Comparison of ENCODE assay signal across 8 mouse cellular contexts in genomic region chr11:52361287-52361921, GRCm38 (mm10). TPM values are rescaled to one million over a fixed set of nuclear protein-coding genes. Genes with fewer than 3 reads are reported as not detected.
DNase-seq lines count a peak whose midpoint lies in the region; ATAC-seq and TF ChIP-seq lines count a peak whose summit lies in the region.

No protein-coding gene starts in this region.

- H3K9me3 ChIP-seq in forebrain, embryonic 15.5 days: no peaks in the 10 kb centered on the region
- H3K9me3 ChIP-seq in intestine, embryonic 14.5 days (ENCODE audit: control insufficient read depth, low read length): no peaks in the 10 kb centered on the region
- H3K9me3 ChIP-seq in liver, embryonic 11.5 days (ENCODE audit: control insufficient read depth, low read length): no peaks in the 10 kb centered on the region

- DNase-seq in heart, adult 2 months: peak in 1 of 2 experiments; percentile 75
- no peak for DNase-seq in heart, adult 11 months
- DNase-seq in adrenal gland, postnatal 10 days: peak; percentile 72
- peak; percentile 91 for DNase-seq in intestine, embryonic 14.5 days (ENCODE audit: low spot score)
- DNase-seq in liver, embryonic 11.5 days (ENCODE audit: low spot score): no peak
- DNase-seq in yolk sac, embryonic 10.5 days (ENCODE audit: low spot score): no peak

- peaks cover 22% of the 10 kb centered on the region for H3K4me1 ChIP-seq in heart, adult 2 months (ENCODE audit: control insufficient read depth, insufficient read depth, low read length)
- H3K4me1 ChIP-seq in forebrain, embryonic 15.5 days: peaks cover 41% of the 10 kb centered on the region
- peaks cover 47% of the 10 kb centered on the region for H3K4me1 ChIP-seq in intestine, embryonic 14.5 days (replicated peaks; ENCODE audit: control insufficient read depth, insufficient read depth, low read length)
- peaks cover 50% of the 10 kb centered on the region for H3K4me1 ChIP-seq in liver, embryonic 11.5 days (replicated peaks; ENCODE audit: control insufficient read depth, insufficient read depth, low read length)

- TF ChIP-seq POLR2A in heart, adult 2 months (IDR thresholded peaks at IDR 0.05; ENCODE audit: insufficient read depth, low read depth, low read length): no peak
- TF ChIP-seq POLR2A in myocyte (IDR thresholded peaks at IDR 0.05; ENCODE audit: insufficient read length, low read depth): peak; percentile 28

- H3K27me3 ChIP-seq in heart, adult 2 months (ENCODE audit: control insufficient read depth, insufficient read depth, low read length): no peaks in the 10 kb centered on the region
- no peaks in the 10 kb centered on the region for H3K27me3 ChIP-seq in forebrain, embryonic 15.5 days
- no peaks in the 10 kb centered on the region for H3K27me3 ChIP-seq in intestine, embryonic 14.5 days (replicated peaks; ENCODE audit: control insufficient read depth, insufficient read depth, low read length)
- no peaks in the 10 kb centered on the region for H3K27me3 ChIP-seq in liver, embryonic 11.5 days (replicated peaks; ENCODE audit: control insufficient read depth, insufficient read depth, low read length)
- H3K27me3 ChIP-seq in myocyte (ENCODE audit: control insufficient read depth, insufficient read depth, insufficient read length): no peaks in the 10 kb centered on the region

- peak overlapping the region; percentile 64 for H3ac ChIP-seq in myocyte (ENCODE audit: control insufficient read depth, insufficient read length)

- peak; percentile 45 for ATAC-seq in forebrain, embryonic 15.5 days (replicated peaks)
- ATAC-seq in intestine, embryonic 14.5 days (replicated peaks; ENCODE audit: low FRiP score, low TSS enrichment, low read depth): peak; percentile 38
- peak; percentile 46 for ATAC-seq in liver, embryonic 11.5 days (replicated peaks; ENCODE audit: low FRiP score)

- no peaks in the 10 kb centered on the region; the same call in 1 of the 2 replicates for H3K79me2 ChIP-seq in heart, adult 2 months (replicated peaks; ENCODE audit: control insufficient read depth, insufficient read depth, low read length)
- H3K79me2 ChIP-seq in myocyte (ENCODE audit: control insufficient read depth, insufficient read depth): peaks cover 53% of the 10 kb centered on the region

- H3K4me2 ChIP-seq in forebrain, embryonic 15.5 days (replicated peaks): peak overlapping the region; percentile 72
- H3K4me2 ChIP-seq in intestine, embryonic 14.5 days (ENCODE audit: low read length): peak overlapping the region; percentile 88
- H3K4me2 ChIP-seq in liver, embryonic 11.5 days: peak overlapping the region; percentile 86
- peak overlapping the region; percentile 91 for H3K4me2 ChIP-seq in myocyte (ENCODE audit: low read depth)

- H3K4me3 ChIP-seq in heart, adult 2 months: peak overlapping the region; percentile 80
- H3K4me3 ChIP-seq in forebrain, embryonic 15.5 days: peak overlapping the region; percentile 86
- H3K4me3 ChIP-seq in intestine, embryonic 14.5 days (ENCODE audit: low read depth, low read length): peak overlapping the region; percentile 96
- peak overlapping the region; percentile 97 for H3K4me3 ChIP-seq in liver, embryonic 11.5 days (ENCODE audit: low read depth, low read length)
- H3K4me3 ChIP-seq in myocyte: peak overlapping the region; percentile 93

- intact Hi-C loops in heart, adult 2 months (cut with DNase I): no loop called here

- peak overlapping the region; percentile 93 for H3K9ac ChIP-seq in heart, adult 2 months (ENCODE audit: low read depth, low read length)
- peak overlapping the region; percentile 97 for H3K9ac ChIP-seq in forebrain, embryonic 15.5 days (replicated peaks)
- peak overlapping the region; percentile 94 for H3K9ac ChIP-seq in intestine, embryonic 14.5 days (ENCODE audit: low read length)
- peak overlapping the region; percentile 92 for H3K9ac ChIP-seq in liver, embryonic 11.5 days (ENCODE audit: low read depth, low read length)

- under 1% methylated on average over 42 of the region's 47 CpGs for WGBS in heart, adult 2 months
- WGBS in forebrain, embryonic 15.5 days: under 1% methylated on average over 47 of the region's 47 CpGs
- WGBS in intestine, embryonic 14.5 days: under 1% methylated on average over 47 of the region's 47 CpGs
- WGBS in liver, embryonic 11.5 days: under 1% methylated on average over 47 of the region's 47 CpGs

- no peak for TF ChIP-seq EP300 in heart, adult 2 months (IDR thresholded peaks at IDR 0.05; ENCODE audit: insufficient read depth, low read depth, low read length)

- no peaks in the 10 kb centered on the region; the same call in 1 of the 2 replicates for H3K36me3 ChIP-seq in heart, adult 2 months (ENCODE audit: control insufficient read depth, insufficient read depth, low read length)
- no peaks in the 10 kb centered on the region for H3K36me3 ChIP-seq in forebrain, embryonic 15.5 days
- H3K36me3 ChIP-seq in intestine, embryonic 14.5 days (ENCODE audit: control insufficient read depth, insufficient read depth, low read length): no peaks in the 10 kb centered on the region
- H3K36me3 ChIP-seq in liver, embryonic 11.5 days (ENCODE audit: control insufficient read depth, insufficient read depth, low read length): no peaks in the 10 kb centered on the region
- no peaks in the 10 kb centered on the region for H3K36me3 ChIP-seq in myocyte (ENCODE audit: control insufficient read depth, insufficient read depth)

- TF ChIP-seq CTCF in heart, adult 2 months (IDR thresholded peaks at IDR 0.05): no peak

- peak overlapping the region; percentile 98 for H3K27ac ChIP-seq in heart, adult 2 months
- H3K27ac ChIP-seq in forebrain, embryonic 15.5 days (replicated peaks): peak overlapping the region; percentile 92
- H3K27ac ChIP-seq in intestine, embryonic 14.5 days (ENCODE audit: low read depth): peak overlapping the region; percentile 94
- peak overlapping the region; percentile 97 for H3K27ac ChIP-seq in liver, embryonic 11.5 days (ENCODE audit: low read depth, low read length)

TF ChIP-seq in myocyte, 11 proteins besides CTCF, POLR2A, EP300 and RAD21:
- TF ChIP-seq TCF12 (IDR thresholded peaks at IDR 0.05; ENCODE audit: insufficient read depth, poor library complexity, severe bottlenecking) (no peak), POLR2AphosphoS2 (IDR thresholded peaks at IDR 0.05; ENCODE audit: insufficient read length, low read depth) (peak; percentile 25)
TF ChIP-seq in myocyte: peak in this region for 1.

RNA-seq across cellular contexts. Expression of gene Vdac1, which starts 0.7 kb away (rescaled TPM):
- total RNA-seq in heart, adult 2 months (2021): 1,000 to 10,000 TPM in 1 of 2 experiments, 100 to 1,000 TPM in 1; 987 to 1,141 TPM
- polyA plus RNA-seq in heart, adult 2 months (2012; rRNA removed): 422 and 713 TPM in 2 replicates
- total RNA-seq in adrenal gland, postnatal 10 days (2021): 100 to 1,000 TPM; 330 to 403 TPM
- polyA plus RNA-seq in forebrain, embryonic 15.5 days (2015; fragmentation: Nextera tagmentation; extraction: Ambion mirVana): 272 and 293 TPM in 2 replicates
- 235 and 250 TPM in 2 replicates for polyA plus RNA-seq in intestine, embryonic 14.5 days (2014; fragmentation: Nextera tagmentation; extraction: Ambion mirVana)
- polyA plus RNA-seq in liver, embryonic 11.5 days (2014; fragmentation: Nextera tagmentation; extraction: Ambion mirVana): 228 and 243 TPM in 2 replicates
- polyA plus RNA-seq in myocyte (2012; fragmentation: generic; extraction: Trizol): 342 TPM

RNA-seq across cellular contexts. Expression of gene 9530068E07Rik, which starts 34.8 kb away (rescaled TPM):
- 10 to 100 TPM; 71.1 to 73.9 TPM for total RNA-seq in heart, adult 2 months (2021)
- polyA plus RNA-seq in heart, adult 2 months (2012; rRNA removed): 96.3 and 140 TPM in 2 replicates
- total RNA-seq in adrenal gland, postnatal 10 days (2021): 100 to 1,000 TPM; 137 to 139 TPM
- 112 and 118 TPM in 2 replicates for polyA plus RNA-seq in forebrain, embryonic 15.5 days (2015; fragmentation: Nextera tagmentation; extraction: Ambion mirVana)
- polyA plus RNA-seq in intestine, embryonic 14.5 days (2014; fragmentation: Nextera tagmentation; extraction: Ambion mirVana): 194 and 228 TPM in 2 replicates
- polyA plus RNA-seq in liver, embryonic 11.5 days (2014; fragmentation: Nextera tagmentation; extraction: Ambion mirVana): 124 and 141 TPM in 2 replicates
- 151 TPM for polyA plus RNA-seq in myocyte (2012; fragmentation: generic; extraction: Trizol)

Comparison
In these comparisons a context has a peak if more than half of its experiments do, and no peak if none do; other contexts are left out.
1. DNase-seq: peak in adrenal gland, postnatal 10 days (single experiment) and intestine, embryonic 14.5 days (single experiment); none in heart, adult 11 months (single experiment), liver, embryonic 11.5 days (single experiment) and yolk sac, embryonic 10.5 days (single experiment).
2. Peak in every context shown above with its lines, with median percentiles within 50 percentile points of each other: H3K27ac ChIP-seq, H3K4me3 ChIP-seq, H3K9ac ChIP-seq, ATAC-seq and H3K4me2 ChIP-seq.